Mouse (Mus musculus) layer of hippocampus, adult 8-10 months (tissue): ENCODE measurements around the gene Gpn2. TPM values are rescaled to one million over a fixed set of nuclear protein-coding genes. Genes with fewer than 3 reads are reported as not detected.
A peak's percentile ranks its signal among the peaks of the same experiment; 100 is the strongest.

ENCODE experiments used
- DNase-seq, 2 experiments: peaks; one replicate each; pipeline ENCODE4 v3.0.0; 2022; ENCODE audit warnings: low spot score in 2 of 2
- total RNA-seq, 4 experiments: library from RNA; stranded (reverse); gene quantifications; 2 replicates each; pipeline ENCODE4 v1.2.4; 2022

The Gpn2 gene
- 10 to 100 TPM in 2 of 4 experiments, 1 to 10 TPM in 2; 9.3 to 11.8 (median 10.3) TPM for total RNA-seq

DNA sequence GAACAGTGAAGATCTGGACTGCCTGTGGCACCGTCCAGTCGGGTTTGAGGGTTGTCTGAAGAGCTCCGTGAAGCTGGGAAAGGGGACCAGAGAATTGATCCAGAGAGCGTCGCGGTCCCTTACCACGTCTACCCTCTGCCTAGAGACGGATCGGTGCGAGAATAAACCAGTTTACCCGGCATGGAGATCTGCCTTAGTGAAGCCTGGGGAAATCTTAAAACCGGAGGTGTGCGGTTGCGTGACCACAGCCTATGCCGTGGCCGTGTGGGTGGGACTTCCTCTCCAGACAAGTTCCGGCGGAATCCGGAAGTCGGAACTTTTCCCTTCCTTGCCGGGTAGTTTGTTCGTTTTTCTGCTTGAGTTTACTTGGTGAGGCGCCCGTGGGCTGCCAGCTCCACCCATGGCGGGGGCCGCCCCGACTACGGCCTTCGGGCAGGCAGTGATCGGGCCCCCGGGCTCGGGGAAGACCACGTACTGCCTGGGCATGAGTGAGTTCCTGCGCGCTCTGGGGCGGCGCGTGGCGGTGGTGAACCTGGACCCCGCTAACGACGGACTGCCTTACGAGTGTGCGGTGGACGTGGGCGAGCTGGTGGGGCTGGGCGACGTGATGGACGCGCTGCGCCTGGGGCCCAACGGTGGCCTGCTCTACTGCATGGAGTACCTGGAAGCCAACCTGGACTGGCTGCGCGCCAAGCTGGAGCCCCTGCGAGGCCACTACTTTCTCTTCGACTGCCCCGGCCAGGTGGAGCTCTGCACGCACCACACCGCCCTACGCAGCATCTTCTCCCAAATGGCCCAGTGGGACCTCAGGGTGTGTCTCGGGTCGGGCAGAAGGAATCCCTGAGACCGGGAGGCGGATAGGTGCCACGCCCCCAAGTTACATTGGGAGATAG lies at the start of gene Gpn2:
TSS of gene Gpn2 (plus strand) at position 304 of the 893 bp plus-strand sequence.
- peak; percentile 73 to 79 for DNase-seq

DNA sequence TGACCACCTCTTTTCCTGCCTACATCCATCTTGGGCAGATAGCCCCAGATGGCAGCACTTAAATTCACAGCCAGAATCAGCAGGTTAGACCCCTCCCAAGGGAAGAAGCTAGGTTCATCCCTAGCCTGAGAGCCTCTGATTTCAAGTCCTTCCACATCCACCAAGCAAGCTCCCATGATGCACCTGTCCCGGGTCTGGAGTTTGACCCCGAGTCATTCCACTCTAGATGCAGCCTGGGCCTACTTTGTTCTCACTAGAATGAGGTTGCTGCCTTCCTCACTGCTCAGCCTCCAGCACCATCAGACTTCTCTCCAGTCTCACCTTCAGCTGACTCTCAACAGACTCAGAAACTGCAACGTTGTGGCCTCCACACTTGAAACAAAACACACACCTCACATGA lies 48.1 kb upstream of the Gpn2 start:
- DNase-seq, result no peak

DNA sequence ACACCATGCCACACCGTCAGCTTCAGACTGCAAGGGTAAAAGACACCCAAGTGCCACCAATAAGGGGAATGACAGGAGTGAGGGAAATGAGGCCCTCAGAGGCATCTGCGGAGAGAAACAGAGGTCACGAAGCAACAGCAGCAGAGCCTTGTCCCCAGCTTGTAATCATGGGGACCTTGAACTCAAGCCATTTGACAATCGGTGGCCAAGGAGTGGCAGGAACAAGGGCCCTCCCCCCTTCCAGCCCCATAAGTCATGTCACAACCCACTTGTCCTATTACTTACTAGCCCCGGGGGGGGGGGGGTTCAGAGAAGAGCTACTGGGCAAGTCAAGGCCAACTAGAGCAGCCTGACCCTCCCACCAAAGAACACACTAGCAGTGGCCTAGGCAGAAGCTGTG lies 47.5 kb upstream of the Gpn2 start:
- no peak for DNase-seq

DNA sequence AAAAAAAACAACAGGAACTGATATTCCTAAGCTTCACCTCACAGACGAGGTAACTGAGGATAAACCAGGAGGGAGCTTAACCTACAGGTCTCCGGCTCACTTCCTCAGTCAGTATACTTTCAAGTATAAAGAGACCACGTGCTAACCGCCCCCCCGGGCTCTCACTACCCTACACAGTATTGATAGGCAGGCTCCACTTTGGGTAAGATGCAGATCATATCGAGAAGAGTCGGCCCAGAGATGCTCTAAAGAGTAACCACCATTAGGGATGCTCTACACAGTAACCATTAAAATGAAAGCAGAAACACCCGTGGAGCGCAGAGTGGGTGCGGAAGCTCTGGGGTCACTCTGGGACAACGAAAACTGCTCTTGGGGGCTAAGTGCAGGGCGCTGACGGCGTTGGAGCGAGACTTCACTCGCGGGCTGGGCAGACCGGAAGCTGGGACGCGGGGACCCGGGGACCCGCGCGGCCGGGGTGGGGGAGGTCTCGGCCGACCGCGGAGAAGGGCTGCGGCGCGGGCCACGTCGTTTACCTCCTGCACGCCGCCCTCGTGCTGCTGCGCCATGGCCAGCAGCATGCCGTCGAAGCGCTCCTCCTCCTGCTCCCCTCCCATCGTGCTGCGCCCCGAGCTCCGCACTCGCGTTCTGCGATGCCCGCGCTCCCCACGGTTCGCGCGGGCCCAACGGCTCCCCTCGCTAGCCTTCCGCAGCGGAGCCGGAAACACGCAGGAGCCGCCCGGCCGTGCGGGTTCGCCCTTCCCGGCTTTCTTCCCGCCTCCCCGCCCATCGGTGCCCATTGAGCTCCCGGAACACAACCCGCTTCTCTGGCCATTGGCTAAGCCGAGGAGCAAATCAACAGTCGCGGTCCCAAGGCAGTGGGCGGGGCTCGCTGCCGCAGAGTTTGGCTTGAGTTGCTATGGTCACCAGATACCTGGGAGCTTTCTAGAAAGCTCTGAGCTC lies 38.6 kb upstream of the Gpn2 start, which contains the start of gene Nudc:
TSS of gene Nudc (minus strand) at position 725 of the 960 bp plus-strand sequence.
- peak; percentile 93 to 94 for DNase-seq

DNA sequence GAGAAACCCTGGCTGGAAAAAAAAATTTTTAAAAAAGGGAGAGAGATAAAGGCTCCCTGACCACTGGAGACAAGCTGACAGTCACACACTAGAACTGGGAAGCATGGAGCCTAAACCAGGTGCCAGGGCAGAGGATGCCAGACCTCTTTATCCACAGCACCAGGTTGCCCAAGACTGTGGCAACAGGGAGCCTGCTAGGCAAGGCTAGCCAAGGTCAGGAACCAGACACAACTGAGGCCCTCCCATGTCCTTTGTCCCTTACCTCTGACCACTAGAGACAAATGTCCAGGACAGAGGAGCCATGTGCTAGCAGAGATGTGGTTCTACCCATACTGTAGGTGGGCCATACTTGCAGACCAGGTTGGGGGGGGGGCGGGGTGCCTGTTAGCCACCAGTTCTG lies 32.1 kb upstream of the Gpn2 start:
- DNase-seq, result no peak

DNA sequence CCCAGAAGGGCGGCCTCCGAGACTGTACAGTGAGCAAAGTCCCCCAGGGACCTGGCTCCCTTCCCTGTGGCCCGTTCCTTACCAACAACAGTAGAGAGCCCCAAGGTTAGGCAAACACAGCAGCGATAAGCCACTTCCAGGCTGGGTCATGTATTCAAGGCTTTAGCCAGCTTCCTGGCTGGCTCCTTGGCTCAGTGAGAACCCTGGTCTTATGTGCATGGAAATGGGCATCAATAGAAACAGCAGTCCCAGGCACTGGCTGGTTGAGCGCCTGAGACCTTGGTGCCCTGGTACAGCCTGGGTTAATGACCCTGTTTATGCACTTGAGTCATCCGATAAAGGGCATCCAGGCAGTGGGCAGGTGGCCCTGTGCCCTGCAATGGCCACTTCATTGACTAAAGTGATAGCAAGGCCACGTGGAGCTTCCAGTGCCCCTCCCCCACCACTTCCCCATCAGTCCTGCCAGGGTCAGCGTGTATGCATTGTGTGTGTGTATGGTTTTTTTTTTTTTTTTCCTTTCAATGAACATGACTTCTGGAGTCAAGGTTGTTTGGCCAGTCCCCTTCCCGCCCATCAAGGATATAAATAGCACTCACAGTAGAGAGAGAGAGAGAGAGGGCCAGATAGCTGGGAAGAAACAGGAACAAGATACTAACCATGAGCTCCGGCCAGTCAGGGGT lies 31.3 kb upstream of the Gpn2 start, which contains the start of gene Nr0b2:
TSS of gene Nr0b2 (plus strand) at position 609 of the 680 bp plus-strand sequence.
- no peak for DNase-seq

DNA sequence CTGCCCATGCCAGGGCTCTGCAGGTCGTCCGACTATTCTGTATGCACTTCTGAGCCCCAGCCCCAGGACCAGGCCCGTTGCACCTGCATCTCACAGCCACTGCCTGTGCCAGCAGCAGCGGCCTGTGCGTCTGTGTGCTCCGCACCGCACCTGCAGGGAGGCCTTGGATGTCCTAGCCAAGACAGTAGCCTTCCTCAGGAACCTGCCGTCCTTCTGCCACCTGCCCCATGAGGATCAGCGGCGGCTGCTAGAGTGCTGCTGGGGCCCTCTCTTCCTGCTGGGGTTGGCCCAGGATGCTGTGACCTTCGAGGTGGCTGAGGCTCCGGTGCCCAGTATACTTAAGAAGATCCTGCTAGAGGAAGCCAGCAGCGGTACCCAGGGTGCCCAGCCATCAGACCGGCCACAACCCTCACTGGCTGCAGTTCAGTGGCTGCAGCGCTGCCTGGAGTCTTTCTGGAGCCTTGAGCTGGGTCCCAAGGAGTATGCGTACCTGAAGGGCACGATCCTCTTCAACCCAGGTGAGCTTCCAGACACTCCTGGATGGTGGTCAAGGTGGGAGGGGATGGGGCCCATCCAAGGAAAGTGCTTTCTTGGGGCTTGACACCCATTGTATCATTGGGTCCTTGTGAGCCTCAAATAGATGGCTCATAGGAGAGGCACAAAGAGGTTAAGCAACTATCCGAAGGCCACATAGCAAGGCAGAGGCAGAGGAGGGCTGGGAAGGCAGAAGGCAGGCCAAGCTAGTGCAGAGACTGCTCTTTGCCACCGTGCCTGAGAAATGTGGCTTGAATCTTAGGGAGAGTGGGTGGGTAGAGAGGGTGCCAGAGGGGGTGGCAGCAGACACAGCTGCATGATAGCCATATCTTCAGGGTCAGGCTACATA lies 30.5 kb upstream of the Gpn2 start:
- no peak for DNase-seq

DNA sequence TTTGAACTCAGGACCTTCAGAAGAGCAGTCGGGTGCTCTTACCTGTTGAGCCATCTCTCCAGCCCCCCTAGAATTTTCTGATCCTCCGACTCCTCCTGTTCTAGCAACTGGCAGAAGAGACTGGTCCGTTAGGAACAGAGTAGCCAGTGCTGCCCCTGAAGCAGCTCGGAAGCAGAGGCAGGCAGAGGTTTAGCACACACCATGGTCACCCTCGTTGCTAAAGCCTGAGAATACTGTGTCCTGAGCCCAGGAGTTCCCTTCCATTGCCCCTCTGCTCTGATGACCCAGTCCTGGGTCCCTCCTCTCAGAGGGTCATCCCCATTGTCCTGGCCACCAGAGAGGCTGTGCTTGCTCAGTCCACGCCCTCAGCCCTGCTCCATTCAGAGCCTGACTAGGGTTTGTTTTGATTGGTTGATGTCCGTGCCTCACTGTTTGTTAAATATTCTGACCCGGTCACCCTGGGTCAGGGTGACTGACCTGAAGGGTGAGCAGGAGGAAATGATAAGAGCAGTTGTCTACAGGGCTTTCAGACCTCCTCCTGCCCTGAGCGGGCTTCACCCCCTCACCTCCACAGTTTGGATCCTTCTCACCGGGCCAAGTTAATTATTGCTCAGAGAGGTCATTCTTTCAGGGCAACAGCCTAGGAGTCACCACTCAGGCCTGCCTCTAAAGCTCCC lies 27.0 kb upstream of the Gpn2 start:
- no peak for DNase-seq

DNA sequence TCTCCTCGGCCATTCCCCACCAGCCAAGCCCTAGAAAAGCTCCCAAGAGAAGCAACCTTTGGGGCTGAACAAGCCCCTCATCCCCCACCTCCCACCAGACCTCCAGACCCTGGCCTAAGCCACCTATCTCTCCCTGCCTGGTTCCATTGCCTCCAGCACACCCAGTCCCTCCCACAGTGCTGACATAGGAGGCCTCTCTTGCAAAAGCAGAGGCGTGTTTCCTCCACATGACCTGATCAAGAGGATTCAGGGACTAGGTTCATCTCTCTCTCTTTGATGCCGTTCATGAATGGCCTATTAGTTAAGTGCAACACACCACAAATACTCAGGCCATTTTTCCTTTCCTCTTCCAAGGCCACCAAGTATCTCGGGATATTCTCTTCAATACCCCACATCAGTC lies 24.3 kb upstream of the Gpn2 start:
- no peak for DNase-seq

DNA sequence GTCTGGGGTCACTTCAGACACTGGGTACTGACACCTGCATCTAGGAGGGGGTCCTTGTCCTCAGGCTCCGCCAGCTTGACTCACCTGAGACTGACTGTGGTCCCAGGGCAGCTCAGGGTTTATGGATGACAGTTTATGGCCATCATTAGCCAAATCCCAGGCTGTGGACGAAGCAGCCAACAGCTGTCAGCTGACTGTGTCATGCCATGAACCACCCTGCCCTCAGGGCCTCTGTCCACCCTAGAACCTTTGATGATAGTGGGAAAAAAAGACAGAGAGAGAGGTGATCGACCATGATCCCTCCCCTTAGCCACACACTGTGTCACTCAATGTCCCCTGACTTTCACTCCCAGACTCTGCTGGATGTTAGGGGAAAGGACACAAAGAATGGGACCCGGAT lies 22.5 kb upstream of the Gpn2 start:
- no peak for DNase-seq

DNA sequence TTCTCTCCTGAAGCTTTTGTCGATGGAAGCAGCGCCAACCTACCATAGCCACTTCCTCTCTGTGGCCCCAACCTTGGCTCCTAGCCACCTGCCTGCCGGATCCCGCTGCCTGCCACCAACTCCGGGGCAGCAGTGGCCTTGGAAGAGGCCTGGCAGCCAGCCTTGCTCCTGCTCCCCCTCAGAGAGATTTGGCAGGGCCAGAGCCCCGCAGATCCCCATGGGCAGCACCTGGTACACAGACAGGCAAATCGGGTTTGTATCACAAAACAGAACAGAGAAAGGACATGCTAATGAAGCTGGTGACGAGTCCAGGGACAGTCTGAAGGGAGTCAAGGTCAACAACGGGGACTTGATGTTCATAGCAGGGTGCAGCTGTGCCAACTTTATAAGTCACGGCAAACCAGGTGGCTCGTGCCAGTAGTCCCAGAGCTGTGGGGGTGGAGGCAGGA lies 21.0 kb upstream of the Gpn2 start:
- no peak for DNase-seq

DNA sequence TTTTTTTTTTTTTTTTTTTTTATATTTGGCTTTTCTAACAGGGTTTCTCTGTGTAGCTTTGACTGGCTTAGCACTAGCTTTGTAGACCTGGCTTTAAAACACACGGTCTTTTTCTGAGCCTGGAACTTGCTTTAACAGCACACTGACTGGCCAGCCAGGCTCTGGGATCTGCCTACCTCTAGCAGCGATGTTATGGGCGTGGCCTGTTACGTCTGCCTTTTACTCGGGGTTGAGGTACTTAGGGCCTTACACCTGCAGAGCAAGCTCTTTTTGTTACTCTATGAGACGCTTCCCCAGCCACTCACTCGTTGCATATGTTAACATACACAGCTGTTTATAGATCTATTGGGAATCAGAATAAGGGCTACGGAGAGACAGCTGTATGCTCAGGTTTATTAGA lies 16.9 kb upstream of the Gpn2 start:
- DNase-seq, result no peak

DNA sequence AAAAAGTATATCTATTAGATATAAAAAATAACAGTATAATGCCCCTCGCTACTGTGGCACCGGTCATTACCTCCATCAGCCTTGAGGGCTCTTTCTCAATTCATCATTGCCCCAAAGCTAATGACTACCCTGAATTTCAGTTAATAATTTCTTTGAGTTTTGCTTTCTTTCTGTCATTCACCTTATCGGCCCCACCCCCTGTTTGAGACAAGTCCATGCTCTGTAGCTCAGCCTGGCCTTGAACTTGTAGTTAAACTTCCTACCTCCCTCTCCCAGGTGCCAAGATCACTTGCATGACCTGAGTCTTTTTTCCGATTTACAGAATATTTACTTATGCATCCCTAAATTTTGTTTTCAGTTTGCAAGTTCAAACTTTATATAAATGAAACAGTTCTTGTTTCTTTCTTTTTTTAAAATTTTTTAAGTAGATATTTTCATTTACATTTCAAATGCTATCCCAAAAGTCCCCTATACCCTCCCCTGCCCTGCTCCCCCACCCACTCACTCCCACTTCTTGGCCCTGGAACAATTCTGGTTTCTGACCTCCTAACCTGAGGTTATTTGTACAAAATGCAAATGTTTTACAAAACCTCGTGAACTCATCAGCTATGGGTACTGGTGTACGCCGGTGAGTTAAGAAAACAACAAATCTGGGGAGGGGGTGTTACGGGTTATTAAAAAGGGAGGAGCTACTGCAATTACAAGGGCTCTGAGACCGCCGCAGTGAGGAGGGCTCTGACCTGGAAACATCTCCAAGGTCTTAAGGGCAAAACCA lies 14.7 kb upstream of the Gpn2 start:
- no peak for DNase-seq

DNA sequence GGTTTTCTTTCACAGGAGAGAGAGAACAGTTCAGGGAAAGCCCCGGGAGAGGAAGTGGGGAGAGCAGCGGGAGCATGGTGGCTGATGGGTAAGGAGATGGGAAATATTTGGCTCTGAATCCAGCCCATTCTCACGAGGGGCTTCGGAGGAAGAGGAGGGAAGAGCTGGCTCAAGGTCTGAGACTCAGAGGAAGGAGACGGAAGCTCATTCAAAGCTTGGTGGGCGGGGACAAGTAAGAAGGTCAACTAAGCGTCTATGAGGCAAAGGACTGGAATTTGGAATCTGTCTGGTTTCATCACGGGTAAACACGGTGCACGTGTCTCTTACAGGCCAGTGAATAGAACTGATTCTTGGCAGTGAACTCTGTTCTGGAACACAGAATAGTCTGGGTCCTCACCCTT lies 14.1 kb upstream of the Gpn2 start:
- no peak for DNase-seq

DNA sequence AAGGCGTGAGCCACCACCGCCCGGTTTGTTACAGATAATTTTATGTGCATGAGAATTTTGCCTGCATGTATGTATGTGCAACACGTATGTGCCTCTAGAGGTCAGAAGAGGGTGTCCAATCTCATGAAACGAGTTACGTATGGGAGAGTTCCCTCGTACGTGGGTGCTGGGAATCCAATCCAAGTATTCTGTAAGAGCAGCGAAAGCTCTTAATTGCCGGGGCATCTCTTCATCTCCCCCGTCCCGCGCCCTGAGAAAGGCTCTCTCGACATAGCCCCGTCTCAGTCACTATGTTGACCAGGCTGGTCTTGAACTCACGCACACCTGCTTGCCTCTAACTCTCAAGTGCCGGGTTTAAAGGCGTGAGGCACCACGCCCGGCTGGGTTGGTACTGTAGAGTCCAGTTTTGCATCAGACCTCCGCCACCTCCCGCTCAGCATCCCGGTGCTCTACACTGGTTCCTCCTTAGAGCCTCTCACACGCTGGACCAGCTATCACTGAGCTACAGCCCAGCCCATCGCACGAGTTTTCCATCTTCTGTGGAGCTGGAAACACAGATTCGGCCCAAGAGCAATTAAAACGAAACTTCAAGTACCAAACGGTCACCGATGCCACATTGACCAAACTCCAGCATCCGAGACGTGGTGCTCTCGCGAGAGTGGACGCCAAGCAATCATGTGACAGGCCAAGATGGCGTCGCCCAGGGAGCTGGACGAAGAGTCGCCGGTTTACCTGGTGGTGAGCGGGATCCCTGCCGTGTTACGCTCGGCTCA lies 9.9 kb upstream of the Gpn2 start, which contains the start of gene Gpatch3:
TSS of gene Gpatch3 (plus strand) at position 676 of the 773 bp plus-strand sequence.
- DNase-seq, result peak; percentile 89 to 92

DNA sequence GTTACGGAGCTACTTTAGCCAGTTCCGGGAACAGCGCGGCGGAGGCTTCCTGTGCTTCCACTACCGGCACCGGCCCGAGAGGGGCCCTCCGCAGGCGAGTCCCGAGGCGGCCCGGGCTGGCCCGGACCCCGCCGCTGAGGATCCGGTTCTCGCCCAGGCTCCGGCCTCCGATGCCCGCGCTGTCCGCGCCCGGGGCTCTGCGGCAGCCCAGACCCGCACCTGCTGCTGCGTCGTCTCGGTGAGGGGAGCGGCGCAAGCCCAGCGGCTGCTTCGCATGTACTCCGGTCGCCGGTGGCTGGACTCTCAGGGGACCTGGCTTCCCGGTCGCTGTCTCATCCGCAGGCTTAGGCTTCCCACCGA lies 9.3 kb upstream of the Gpn2 start:
- no peak for DNase-seq

DNA sequence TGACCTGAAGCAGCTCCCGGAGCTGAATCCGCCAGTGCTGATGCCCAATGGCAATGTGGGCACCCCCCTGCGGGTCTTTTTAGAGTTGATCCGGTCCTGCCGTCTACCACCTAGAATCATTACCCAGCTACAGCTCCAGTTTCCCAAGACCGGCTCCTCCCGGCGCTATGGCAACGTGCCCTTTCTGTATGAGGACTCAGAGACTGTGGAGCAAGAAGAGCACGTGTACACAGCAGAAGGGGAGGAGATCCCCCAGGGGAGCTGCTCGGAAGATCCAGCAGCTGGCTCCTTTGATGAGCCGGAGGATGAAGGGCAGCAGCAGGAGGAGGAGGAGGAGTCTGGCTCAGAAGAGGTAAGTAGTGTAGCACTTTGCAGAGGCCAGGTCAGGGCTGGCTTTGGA lies 6.2 kb upstream of the Gpn2 start:
- DNase-seq, result no peak

DNA sequence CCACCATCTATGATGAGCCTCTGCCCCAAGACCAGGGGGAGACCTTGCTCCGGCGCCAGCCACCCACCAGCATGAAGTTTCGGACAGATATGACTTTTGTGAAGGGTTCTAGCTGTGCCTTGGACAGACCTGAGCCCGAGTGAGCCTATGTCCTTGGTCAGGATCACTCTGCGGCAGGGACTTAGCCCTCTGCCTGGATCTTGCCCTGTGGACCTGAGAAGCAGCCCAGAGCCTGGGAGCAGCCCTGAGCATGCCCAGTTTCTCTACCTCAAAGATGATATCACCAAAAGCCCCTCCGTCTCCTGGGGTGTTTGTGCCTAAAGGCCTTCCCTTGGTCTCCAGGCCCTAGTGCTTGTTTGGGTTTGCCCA lies 488 bp upstream of the Gpn2 start:
- no peak for DNase-seq
